Mouse (Mus musculus): ENCODE measurements around the gene Ndufa11. TPM values are rescaled to one million over a fixed set of nuclear protein-coding genes. Genes with fewer than 3 reads are reported as not detected.

The Ndufa11 gene
- total RNA-seq, 2 experiments from 2014 or later: 796 to 811 TPM

Other genes starting within 250 kb of the Ndufa11 start
- 10 to 100 TPM; 60.3 to 64.8 TPM for gene Ptprs, start 241.3 kb upstream of the Ndufa11 start, total RNA-seq (2021)
- gene Znrf4, start 205.3 kb upstream of the Ndufa11 start, total RNA-seq (2021): not detected
- gene Gm20219, start 163.4 kb upstream of the Ndufa11 start, total RNA-seq (2021): under 1 TPM; 0.43 to 0.51 TPM
- 10 to 100 TPM; 62.2 to 65.6 TPM for gene Safb2, start 133.2 kb upstream of the Ndufa11 start, total RNA-seq (2021)
- gene Safb, start 132.9 kb upstream of the Ndufa11 start, total RNA-seq (2021): 10 to 100 TPM; 78.1 to 88.8 TPM
- gene 2410015M20Rik, start 108.0 kb upstream of the Ndufa11 start, total RNA-seq (2021): 100 to 1,000 TPM; 347 to 349 TPM
- gene Rpl36, start 104.4 kb upstream of the Ndufa11 start, total RNA-seq (2021): 100 to 1,000 TPM; 717 to 746 TPM
- gene Lonp1, start 90.9 kb upstream of the Ndufa11 start, total RNA-seq (2021): 100 to 1,000 TPM in 1 of 2 experiments, 10 to 100 TPM in 1; 97.3 to 104 TPM
- not detected for gene Catsperd, start 89.6 kb upstream of the Ndufa11 start, total RNA-seq (2021)
- gene Ranbp3, start 44.5 kb upstream of the Ndufa11 start, total RNA-seq (2021): 10 to 100 TPM; 41.8 to 44.7 TPM
- gene Vmac, start 255 bp downstream of the Ndufa11 start, total RNA-seq (2021): 1 to 10 TPM; 5.3 to 7.6 TPM
- 10 to 100 TPM; 19.7 to 20.0 TPM for gene Nrtn, start 39.8 kb downstream of the Ndufa11 start, total RNA-seq (2021)
- 10 to 100 TPM; 19.6 to 21.6 TPM for gene Dus3l, start 47.0 kb downstream of the Ndufa11 start, total RNA-seq (2021)
- under 1 TPM; 0.48 to 0.49 TPM for gene Prr22, start 52.5 kb downstream of the Ndufa11 start, total RNA-seq (2021)
- gene Rfx2, start 113.2 kb downstream of the Ndufa11 start, total RNA-seq (2021): 1 to 10 TPM; 4.3 to 6.0 TPM
- gene Acsbg2, start 156.7 kb downstream of the Ndufa11 start, total RNA-seq (2021): not detected
- not detected for gene 1700061G19Rik, start 157.7 kb downstream of the Ndufa11 start, total RNA-seq (2021)
- gene Mllt1, start 217.6 kb downstream of the Ndufa11 start, total RNA-seq (2021): 10 to 100 TPM; 22.0 to 22.7 TPM

Measured in heart, postnatal 14 days (tissue).